Mouse (Mus musculus) ES-Bruce4 (cell line): ENCODE results near the gene A3galt2.

Source experiments
- CTCF ChIP-seq: IDR thresholded peaks from one replicate; pipeline ENCODE4 v1.8.1; 2011; ENCODE audit warnings: low read depth, low read length
- POLR2A ChIP-seq: IDR thresholded peaks from one replicate; pipeline ENCODE4 v1.8.1; 2011; ENCODE audit warnings: low read length; ENCODE audit not compliant: insufficient read depth

- TF ChIP-seq CTCF (no peak), POLR2A (no peak)
These were observed 44.4 kb upstream of the A3galt2 start for GRCm38 (mm10) chr4:128710800-128711199.
